Mouse (Mus musculus) midbrain, embryonic 15.5 days (tissue): ENCODE results near the gene Adcy6. TPM values are rescaled to one million over a fixed set of nuclear protein-coding genes. Genes with fewer than 3 reads are reported as not detected.
A peak's percentile ranks its signal among the peaks of the same experiment; 100 is the strongest.

Experiments used
- ATAC-seq: fragments of 200-750 bp; cut with Nextera tagmentation; replicated peaks from 2 replicates; pipeline ENCODE4 v1.8.0; 2017; ENCODE audit warnings: moderate TSS enrichment
- H3K27ac ChIP-seq: fragments of 300-500 bp; sonication (generic); 2 replicates; pipeline ENCODE4 v1.5.1; 2015; ENCODE audit warnings: mild to moderate bottlenecking, inconsistent platforms
- H3K27me3 ChIP-seq: fragments of 300-500 bp; sonication (generic); replicated peaks from 2 replicates; pipeline ENCODE4 v1.6.1; 2015; ENCODE audit warnings: inconsistent platforms
- H3K36me3 ChIP-seq: fragments of 300-500 bp; sonication (generic); replicated peaks from 2 replicates; pipeline ENCODE4 v1.6.1; 2015; ENCODE audit warnings: inconsistent platforms
- H3K4me1 ChIP-seq: fragments of 300-500 bp; sonication (generic); 2 replicates; pipeline ENCODE4 v1.6.1; 2015; ENCODE audit warnings: inconsistent platforms
- H3K4me2 ChIP-seq: fragments of 300-500 bp; sonication (generic); 2 replicates; pipeline ENCODE4 v1.6.1; 2015; ENCODE audit warnings: inconsistent platforms, mild to moderate bottlenecking, moderate library complexity
- H3K4me3 ChIP-seq: fragments of 300-500 bp; sonication (generic); 2 replicates; pipeline ENCODE4 v1.5.1; 2015; ENCODE audit warnings: mild to moderate bottlenecking, inconsistent platforms
- H3K9ac ChIP-seq: fragments of 300-500 bp; sonication (generic); 2 replicates; pipeline ENCODE4 v1.6.1; 2015; ENCODE audit warnings: mild to moderate bottlenecking, inconsistent platforms
- H3K9me3 ChIP-seq: fragments of 300-500 bp; sonication (generic); 2 replicates; pipeline ENCODE4 v1.6.1; 2016; ENCODE audit warnings: inconsistent platforms
- WGBS: fragments of 180-500 bp; shearing (Covaris S2); methylation state at CpG from one replicate; pipeline ENCODE4 v1.1.7; 2015; ENCODE audit warnings: mixed read lengths; 5-methylcytosine and 5-hydroxymethylcytosine counted together
- polyA plus RNA-seq: library from polyadenylated mRNA; unstranded; fragments of >200 nt; fragmentation: Nextera tagmentation; extraction: Ambion mirVana; gene quantifications from 2 replicates; pipeline ENCODE4 v1.2.1, GENCODE M21; 2015

Gene Adcy6
- 14.0 and 15.2 TPM in 2 replicates for polyA plus RNA-seq

- Histone ChIP-seq H3K4me3 (peak within 1 kb of the TSS; percentile 87), H3K9ac (peak within 1 kb of the TSS; percentile 86), H3K9me3 (no peaks in the 10 kb centered on the region), H3K27me3 (no peaks in the 10 kb centered on the region), H3K36me3 (no peaks in the 10 kb centered on the region), H3K27ac (peak within 1 kb of the TSS; percentile 86), H3K4me1 (peaks cover 37% of the 10 kb centered on the region), H3K4me2 (peak within 1 kb of the TSS; percentile 74)
- WGBS: 3% methylated on average over 66 of the region's 75 CpGs
- ATAC-seq: peak; percentile 75
Observed at GRCm38 (mm10) chr15:98609331-98610130, at the start of gene Adcy6. Gene Adcy6 (minus strand): TSS chr15:98610076.

DNA sequence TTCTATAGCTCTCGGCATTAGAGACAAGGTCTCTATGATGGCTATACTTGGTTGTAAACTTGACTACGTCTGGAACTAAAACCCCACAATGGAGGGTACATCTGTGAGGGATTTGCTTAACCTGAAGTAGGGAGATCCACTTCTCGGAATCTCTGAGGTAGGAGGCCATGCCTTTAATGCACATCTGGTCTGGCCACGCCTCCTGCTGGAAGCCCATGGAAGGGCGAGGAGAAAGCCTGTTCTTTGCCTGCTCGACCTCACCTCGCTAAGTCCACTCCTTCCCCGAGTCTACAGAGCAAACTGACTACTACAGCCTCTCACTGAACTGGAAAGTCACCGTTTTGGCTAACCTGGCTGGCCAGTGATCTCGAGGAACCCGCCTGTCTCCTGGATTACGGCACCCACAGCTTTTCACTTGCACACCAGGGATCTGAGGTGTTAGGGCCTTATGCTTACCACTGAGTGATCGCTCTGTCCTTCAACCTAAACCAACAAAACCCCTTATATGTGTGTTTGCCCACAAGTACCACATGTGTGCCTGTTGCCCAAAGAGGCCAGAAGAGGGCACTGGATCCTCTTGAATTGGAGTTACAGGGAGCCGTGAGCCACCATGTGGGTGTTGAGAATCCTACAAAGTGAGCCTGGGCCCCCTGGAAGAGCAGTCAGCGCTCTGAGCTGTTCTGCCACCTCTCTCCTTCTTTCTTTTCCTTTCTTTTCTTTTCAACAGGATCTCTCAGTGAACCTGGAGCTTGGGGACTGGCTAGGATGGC lies 47.3 kb upstream of the Adcy6 start:
- no peak overlapping the region for H3K9ac ChIP-seq
- peaks cover 7% of the 10 kb centered on the region for H3K4me1 ChIP-seq
- WGBS: 86% methylated on average over 15 of the region's 15 CpGs
- H3K36me3 ChIP-seq: peaks cover 50% of the 10 kb centered on the region
- ATAC-seq: no peak
- H3K4me3 ChIP-seq: no peak overlapping the region
- no peaks in the 10 kb centered on the region for H3K27me3 ChIP-seq
- no peaks in the 10 kb centered on the region for H3K9me3 ChIP-seq
- H3K4me2 ChIP-seq: no peak overlapping the region
- H3K27ac ChIP-seq: no peak overlapping the region

GRCm38 (mm10) chr15:98652174-98652573 lies 42.3 kb upstream of the Adcy6 start:
- Histone ChIP-seq H3K9me3 (no peaks in the 10 kb centered on the region), H3K27me3 (no peaks in the 10 kb centered on the region), H3K9ac (no peak overlapping the region), H3K4me1 (no peaks in the 10 kb centered on the region), H3K4me3 (no peak overlapping the region), H3K27ac (no peak overlapping the region), H3K4me2 (no peak overlapping the region), H3K36me3 (peaks cover 76% of the 10 kb centered on the region)
- ATAC-seq: no peak
- WGBS: 94% methylated on average over 8 of the region's 8 CpGs

GRCm38 (mm10) chr15:98651431-98651830 lies 41.6 kb upstream of the Adcy6 start:
- 93% methylated on average over 15 of the region's 15 CpGs for WGBS
- Histone ChIP-seq H3K27me3 (no peaks in the 10 kb centered on the region), H3K4me2 (no peak overlapping the region), H3K9me3 (no peaks in the 10 kb centered on the region), H3K36me3 (peaks cover 70% of the 10 kb centered on the region), H3K4me1 (no peaks in the 10 kb centered on the region), H3K9ac (no peak overlapping the region), H3K4me3 (no peak overlapping the region), H3K27ac (no peak overlapping the region)
- no peak for ATAC-seq

GRCm38 (mm10) chr15:98648071-98648470 lies 38.2 kb upstream of the Adcy6 start:
- WGBS: 91% methylated on average over 3 of the region's 3 CpGs
- Histone ChIP-seq H3K4me1 (no peaks in the 10 kb centered on the region), H3K4me3 (no peak overlapping the region), H3K27ac (no peak overlapping the region), H3K27me3 (no peaks in the 10 kb centered on the region), H3K9me3 (no peaks in the 10 kb centered on the region), H3K4me2 (no peak overlapping the region), H3K36me3 (peaks cover 75% of the 10 kb centered on the region), H3K9ac (no peak overlapping the region)
- no peak for ATAC-seq

DNA sequence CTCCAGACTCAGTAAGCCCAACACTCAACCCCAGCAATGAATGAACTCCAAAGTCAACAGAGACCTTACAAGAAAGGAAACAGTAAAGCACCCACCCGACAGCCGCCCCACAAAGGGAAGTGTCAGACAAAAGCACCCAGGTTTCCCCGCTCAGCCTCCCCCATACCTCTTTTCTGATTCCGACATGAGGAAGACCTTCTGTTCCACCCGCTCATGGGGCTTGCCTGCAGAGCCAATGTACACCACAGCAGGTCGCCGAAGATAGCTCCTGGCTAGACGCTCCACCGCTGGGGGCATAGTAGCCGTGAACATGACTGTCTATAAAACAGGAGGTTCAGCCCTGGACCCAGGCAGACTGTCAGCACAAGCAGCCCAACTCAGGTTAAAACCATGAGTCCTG lies 37.4 kb upstream of the Adcy6 start:
- H3K27ac ChIP-seq: no peak overlapping the region
- no peak overlapping the region for H3K9ac ChIP-seq

DNA sequence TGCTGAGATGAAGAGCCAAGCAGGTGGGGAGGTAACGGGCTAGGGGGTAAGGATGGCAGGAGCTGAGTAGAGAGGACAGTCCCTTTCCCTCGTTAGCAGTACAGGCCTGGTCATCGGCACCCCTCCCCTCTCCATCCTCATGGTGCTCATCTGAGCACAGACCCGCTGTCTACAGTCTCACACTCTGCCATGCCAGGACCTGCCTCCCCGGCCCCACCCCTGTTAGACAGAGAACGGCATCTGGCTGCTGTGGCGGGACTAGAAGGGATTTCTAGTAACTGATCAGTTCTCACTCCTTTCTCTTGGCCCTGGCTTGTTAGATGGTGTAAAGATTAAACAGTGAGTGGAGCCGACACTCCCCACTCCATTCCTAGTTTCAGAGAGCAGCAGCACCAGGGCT lies 36.9 kb upstream of the Adcy6 start:
- H3K9me3 ChIP-seq: no peaks in the 10 kb centered on the region
- no peak overlapping the region for H3K4me2 ChIP-seq
- no peaks in the 10 kb centered on the region for H3K27me3 ChIP-seq
- H3K9ac ChIP-seq: no peak overlapping the region
- no peak overlapping the region for H3K27ac ChIP-seq
- no peak overlapping the region for H3K4me3 ChIP-seq
- ATAC-seq: no peak
- WGBS: 85% methylated on average over 8 of the region's 8 CpGs
- no peaks in the 10 kb centered on the region for H3K4me1 ChIP-seq
- peaks cover 73% of the 10 kb centered on the region for H3K36me3 ChIP-seq

More for the DNA sequence above, 37.4 kb upstream of the Adcy6 start:
- Histone ChIP-seq H3K4me3 (no peak overlapping the region), H3K4me2 (no peak overlapping the region), H3K36me3 (peaks cover 74% of the 10 kb centered on the region), H3K4me1 (no peaks in the 10 kb centered on the region), H3K27me3 (no peaks in the 10 kb centered on the region), H3K9me3 (no peaks in the 10 kb centered on the region)
- WGBS: 94% methylated on average over 10 of the region's 10 CpGs
- ATAC-seq: no peak

- no peak overlapping the region for H3K4me3 ChIP-seq
- H3K36me3 ChIP-seq: peaks cover 72% of the 10 kb centered on the region
- no peaks in the 10 kb centered on the region for H3K4me1 ChIP-seq
- no peak overlapping the region for H3K27ac ChIP-seq
- H3K4me2 ChIP-seq: no peak overlapping the region
- WGBS: 88% methylated on average over 24 of the region's 24 CpGs
- H3K27me3 ChIP-seq: no peaks in the 10 kb centered on the region
- H3K9me3 ChIP-seq: no peaks in the 10 kb centered on the region
- H3K9ac ChIP-seq: no peak overlapping the region
- no peak; the same call in 1 of the 2 replicates for ATAC-seq
Observed at GRCm38 (mm10) chr15:98645057-98646026, 35.5 kb upstream of the Adcy6 start.

DNA sequence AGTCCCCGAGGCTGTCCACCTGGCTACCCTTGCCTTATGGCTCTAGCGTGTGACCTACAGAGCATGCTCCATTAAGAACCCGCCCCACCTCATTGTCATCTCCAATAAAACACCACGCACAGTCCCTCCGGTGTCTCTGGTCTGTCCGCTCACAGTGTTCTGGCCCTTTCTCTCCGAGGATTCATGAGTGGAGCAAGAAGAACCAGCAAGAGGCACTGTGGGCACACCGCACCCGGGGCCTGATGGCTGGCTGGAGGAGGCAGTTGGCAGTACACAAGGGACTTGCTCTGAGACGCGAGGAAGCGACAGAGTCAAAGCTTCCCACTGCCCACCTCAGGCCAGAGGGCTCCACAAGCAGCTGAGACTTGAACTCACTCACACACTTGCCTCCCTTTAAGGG lies 34.5 kb upstream of the Adcy6 start:
- WGBS: 83% methylated on average over 12 of the region's 12 CpGs
- no peak overlapping the region for H3K4me3 ChIP-seq
- no peak for ATAC-seq

GRCm38 (mm10) chr15:98640157-98640556 lies 30.3 kb upstream of the Adcy6 start:
- H3K36me3 ChIP-seq: peaks cover 50% of the 10 kb centered on the region
- peaks cover 28% of the 10 kb centered on the region for H3K4me1 ChIP-seq
- H3K9me3 ChIP-seq: no peaks in the 10 kb centered on the region
- no peak overlapping the region for H3K27ac ChIP-seq
- H3K4me2 ChIP-seq: no peak overlapping the region
- no peaks in the 10 kb centered on the region for H3K27me3 ChIP-seq
- WGBS: 46% methylated on average over 8 of the region's 8 CpGs
- H3K9ac ChIP-seq: no peak overlapping the region
- no peak for ATAC-seq
- no peak overlapping the region for H3K4me3 ChIP-seq

More for the DNA sequence above, 34.5 kb upstream of the Adcy6 start:
- Histone ChIP-seq H3K36me3 (peaks cover 70% of the 10 kb centered on the region), H3K27me3 (no peaks in the 10 kb centered on the region), H3K9me3 (no peaks in the 10 kb centered on the region), H3K27ac (no peak overlapping the region), H3K9ac (no peak overlapping the region), H3K4me1 (no peaks in the 10 kb centered on the region), H3K4me2 (no peak overlapping the region)

DNA sequence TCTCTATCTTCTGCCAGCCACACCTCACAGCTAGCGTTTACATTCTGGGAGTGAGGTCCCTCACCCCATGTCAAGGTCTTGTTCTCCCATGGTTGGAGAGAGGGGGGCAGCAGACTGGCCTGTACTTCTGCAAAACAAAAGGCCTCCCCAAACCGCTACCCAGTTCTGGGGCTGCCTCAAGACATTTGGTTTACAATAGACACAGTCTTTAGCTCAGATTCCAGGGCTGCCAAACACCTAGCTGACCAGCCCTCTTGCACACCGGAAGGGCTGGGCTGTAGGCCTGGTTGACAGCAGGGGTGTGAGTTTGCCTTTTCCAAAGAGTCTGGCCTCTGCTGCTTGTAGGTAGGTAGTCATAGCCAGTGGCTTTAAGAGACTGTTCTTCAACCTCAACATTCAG lies 27.3 kb upstream of the Adcy6 start:
- WGBS: 28% methylated on average over 3 of the region's 3 CpGs
- H3K27ac ChIP-seq: no peak overlapping the region
- no peaks in the 10 kb centered on the region for H3K9me3 ChIP-seq
- peaks cover 42% of the 10 kb centered on the region for H3K4me1 ChIP-seq
- ATAC-seq: no peak
- peak overlapping the region; percentile 80 for H3K4me2 ChIP-seq
- no peaks in the 10 kb centered on the region for H3K27me3 ChIP-seq
- H3K9ac ChIP-seq: peak overlapping the region; percentile 95; the same call in 1 of the 2 replicates
- H3K4me3 ChIP-seq: peak overlapping the region; percentile 95
- peaks cover 25% of the 10 kb centered on the region for H3K36me3 ChIP-seq

GRCm38 (mm10) chr15:98636517-98636916 lies 26.6 kb upstream of the Adcy6 start:
- H3K4me1 ChIP-seq: peaks cover 48% of the 10 kb centered on the region
- ATAC-seq: no peak
- peaks cover 21% of the 10 kb centered on the region for H3K36me3 ChIP-seq
- 19% methylated on average over 5 of the region's 5 CpGs for WGBS
- H3K4me3 ChIP-seq: peak overlapping the region; percentile 95
- peak overlapping the region; percentile 95 for H3K9ac ChIP-seq
- no peaks in the 10 kb centered on the region for H3K9me3 ChIP-seq
- peak overlapping the region; percentile 80 for H3K4me2 ChIP-seq
- no peaks in the 10 kb centered on the region for H3K27me3 ChIP-seq
- peak overlapping the region; percentile 99 for H3K27ac ChIP-seq
